Mouse (Mus musculus): ENCODE data around the gene Cypt3. TPM values are rescaled to one million over a fixed set of nuclear protein-coding genes. Genes with fewer than 3 reads are reported as not detected.

The Cypt3 gene
- not detected in 2 replicates for polyA plus RNA-seq (2014; fragmentation: Nextera tagmentation; extraction: Ambion mirVana)

GRCm38 (mm10) chrX:153558293-153558692, at the start of gene Cypt3:
Cypt3 (plus strand) TSS chrX:153558593.
- 72% methylated on average over 7 of the region's 7 CpGs for WGBS
- no peak within 1 kb of the TSS for H3K27ac ChIP-seq (ENCODE audit: low read length)
- no peaks in the 10 kb centered on the region for H3K9me3 ChIP-seq (ENCODE audit: control insufficient read depth, low read depth, low read length)
- no peak within 1 kb of the TSS for H3K4me3 ChIP-seq (ENCODE audit: low read depth, low read length)
- H3K9ac ChIP-seq (replicated peaks; ENCODE audit: low read depth, low read length): no peak within 1 kb of the TSS
- ATAC-seq (ENCODE audit: insufficient number of reproducible peaks, insufficient read depth, low FRiP score, low read depth): no peak
- H3K4me2 ChIP-seq (replicated peaks; ENCODE audit: low read depth, low read length): no peak within 1 kb of the TSS
- no peaks in the 10 kb centered on the region for H3K4me1 ChIP-seq (ENCODE audit: control insufficient read depth, insufficient read depth, low read length)
- H3K36me3 ChIP-seq (ENCODE audit: control insufficient read depth, insufficient read depth, low read length): no peaks in the 10 kb centered on the region
- no peaks in the 10 kb centered on the region for H3K27me3 ChIP-seq (ENCODE audit: control insufficient read depth, insufficient read depth, low read length)

- Histone ChIP-seq H3K27me3 (ENCODE audit: control insufficient read depth, insufficient read depth, low read length) (no peaks in the 10 kb centered on the region), H3K4me1 (ENCODE audit: control insufficient read depth, insufficient read depth, low read length) (no peaks in the 10 kb centered on the region), H3K9ac (replicated peaks; ENCODE audit: low read depth, low read length) (no peak overlapping the region), H3K4me3 (ENCODE audit: low read depth, low read length) (no peak overlapping the region), H3K4me2 (replicated peaks; ENCODE audit: low read depth, low read length) (no peak overlapping the region), H3K9me3 (ENCODE audit: control insufficient read depth, low read depth, low read length) (no peaks in the 10 kb centered on the region), H3K27ac (ENCODE audit: low read length) (no peak overlapping the region), H3K36me3 (ENCODE audit: control insufficient read depth, insufficient read depth, low read length) (no peaks in the 10 kb centered on the region)
- ATAC-seq (ENCODE audit: insufficient number of reproducible peaks, insufficient read depth, low FRiP score, low read depth): no peak
- WGBS: 82% methylated on average over 5 of the region's 5 CpGs
These were observed 42.9 kb upstream of the Cypt3 start for GRCm38 (mm10) chrX:153515491-153515890.

- WGBS: 21% methylated on average over 2 of the region's 2 CpGs
- no peaks in the 10 kb centered on the region for H3K36me3 ChIP-seq (ENCODE audit: control insufficient read depth, insufficient read depth, low read length)
- H3K27me3 ChIP-seq (ENCODE audit: control insufficient read depth, insufficient read depth, low read length): no peaks in the 10 kb centered on the region
These were observed 30.0 kb upstream of the Cypt3 start for GRCm38 (mm10) chrX:153528399-153528798.

GRCm38 (mm10) chrX:153556634-153557033, 1.8 kb upstream of the Cypt3 start:
- Histone ChIP-seq H3K4me1 (ENCODE audit: control insufficient read depth, insufficient read depth, low read length) (no peaks in the 10 kb centered on the region), H3K9ac (replicated peaks; ENCODE audit: low read depth, low read length) (no peak overlapping the region), H3K27me3 (ENCODE audit: control insufficient read depth, insufficient read depth, low read length) (no peaks in the 10 kb centered on the region), H3K4me3 (ENCODE audit: low read depth, low read length) (no peak overlapping the region), H3K9me3 (ENCODE audit: control insufficient read depth, low read depth, low read length) (no peaks in the 10 kb centered on the region), H3K36me3 (ENCODE audit: control insufficient read depth, insufficient read depth, low read length) (no peaks in the 10 kb centered on the region), H3K27ac (ENCODE audit: low read length) (no peak overlapping the region), H3K4me2 (replicated peaks; ENCODE audit: low read depth, low read length) (no peak overlapping the region)
- 78% methylated on average over 2 of the region's 2 CpGs for WGBS
- no peak for ATAC-seq (ENCODE audit: insufficient number of reproducible peaks, insufficient read depth, low FRiP score, low read depth)

More at GRCm38 (mm10) chrX:153528399-153528798, 30.0 kb upstream of the Cypt3 start:
- H3K9me3 ChIP-seq (ENCODE audit: control insufficient read depth, low read depth, low read length): no peaks in the 10 kb centered on the region
- H3K9ac ChIP-seq (replicated peaks; ENCODE audit: low read depth, low read length): no peak overlapping the region
- no peak overlapping the region for H3K4me3 ChIP-seq (ENCODE audit: low read depth, low read length)
- no peak overlapping the region for H3K4me2 ChIP-seq (replicated peaks; ENCODE audit: low read depth, low read length)
- no peaks in the 10 kb centered on the region for H3K4me1 ChIP-seq (ENCODE audit: control insufficient read depth, insufficient read depth, low read length)
- ATAC-seq (ENCODE audit: insufficient number of reproducible peaks, insufficient read depth, low FRiP score, low read depth): no peak
- H3K27ac ChIP-seq (ENCODE audit: low read length): no peak overlapping the region

DNA sequence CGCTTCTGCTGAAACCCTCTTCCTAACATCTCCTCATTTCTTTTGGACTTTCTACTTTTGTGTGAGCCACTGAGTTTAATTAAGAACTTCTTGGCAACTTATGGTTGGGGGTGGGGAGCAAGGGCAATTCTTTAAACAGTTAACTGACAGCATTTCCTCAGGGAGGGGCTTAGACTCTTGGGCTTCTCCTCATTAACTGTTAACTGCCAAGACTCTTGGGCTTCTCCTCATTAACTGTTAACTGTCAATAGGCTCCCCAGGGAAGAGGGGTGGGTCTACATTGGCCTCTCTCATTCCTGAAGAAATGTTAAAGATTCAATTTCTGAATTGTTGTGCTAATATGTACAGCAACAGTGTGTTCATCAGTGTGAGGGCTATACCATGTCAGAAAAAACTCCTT, 6.3 kb downstream of the Cypt3 start:
- WGBS: 63% methylated on average over 1 of the region's 1 CpGs
- H3K9ac ChIP-seq (replicated peaks; ENCODE audit: low read depth, low read length): no peak overlapping the region
- no peak overlapping the region for H3K4me3 ChIP-seq (ENCODE audit: low read depth, low read length)
- H3K27me3 ChIP-seq (ENCODE audit: control insufficient read depth, insufficient read depth, low read length): no peaks in the 10 kb centered on the region
- H3K4me2 ChIP-seq (replicated peaks; ENCODE audit: low read depth, low read length): no peak overlapping the region
- no peaks in the 10 kb centered on the region for H3K36me3 ChIP-seq (ENCODE audit: control insufficient read depth, insufficient read depth, low read length)
- H3K9me3 ChIP-seq (ENCODE audit: control insufficient read depth, low read depth, low read length): no peaks in the 10 kb centered on the region
- H3K27ac ChIP-seq (ENCODE audit: low read length): no peak overlapping the region
- H3K4me1 ChIP-seq (ENCODE audit: control insufficient read depth, insufficient read depth, low read length): no peaks in the 10 kb centered on the region
- ATAC-seq (ENCODE audit: insufficient number of reproducible peaks, insufficient read depth, low FRiP score, low read depth): no peak

DNA sequence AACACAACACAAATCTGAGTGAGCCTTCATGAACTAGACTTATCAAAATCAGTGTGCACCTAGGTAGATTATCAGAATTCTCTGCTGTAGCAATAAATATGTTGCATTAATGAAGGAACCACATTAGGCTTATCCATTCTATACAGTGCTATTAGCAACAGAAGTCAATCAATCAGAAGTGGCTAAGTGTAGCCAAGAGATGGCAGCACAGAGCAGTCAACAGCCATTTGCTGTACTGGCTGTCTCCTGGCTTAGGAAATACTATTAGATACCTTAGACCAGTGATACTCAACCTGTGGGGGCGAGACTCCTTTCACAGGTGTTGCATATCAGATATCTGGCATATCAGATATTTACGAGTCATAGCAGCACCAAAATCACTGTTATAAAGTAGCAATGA, 41.2 kb downstream of the Cypt3 start:
- ATAC-seq (ENCODE audit: insufficient number of reproducible peaks, insufficient read depth, low FRiP score, low read depth): no peak
- no peak overlapping the region for H3K4me2 ChIP-seq (replicated peaks; ENCODE audit: low read depth, low read length)

More for the DNA sequence above, 41.2 kb downstream of the Cypt3 start:
- Histone ChIP-seq H3K9me3 (ENCODE audit: control insufficient read depth, low read depth, low read length) (no peaks in the 10 kb centered on the region), H3K27ac (ENCODE audit: low read length) (no peak overlapping the region), H3K4me3 (ENCODE audit: low read depth, low read length) (no peak overlapping the region), H3K27me3 (ENCODE audit: control insufficient read depth, insufficient read depth, low read length) (no peaks in the 10 kb centered on the region), H3K4me1 (ENCODE audit: control insufficient read depth, insufficient read depth, low read length) (no peaks in the 10 kb centered on the region), H3K36me3 (ENCODE audit: control insufficient read depth, insufficient read depth, low read length) (no peaks in the 10 kb centered on the region), H3K9ac (replicated peaks; ENCODE audit: low read depth, low read length) (no peak overlapping the region)
- WGBS: 55% methylated on average over 2 of the region's 2 CpGs

Other genes with a start within 250 kb of the Cypt3 start
- 31.2 and 31.9 TPM in 2 replicates for gene Ubqln2, start 60.4 kb upstream of the Cypt3 start, polyA plus RNA-seq (2014; fragmentation: Nextera tagmentation; extraction: Ambion mirVana)
- 4.6 and 6.2 TPM in 2 replicates for gene Kctd12b, start 137.8 kb downstream of the Cypt3 start, polyA plus RNA-seq (2014; fragmentation: Nextera tagmentation; extraction: Ambion mirVana)
- 120 and 122 TPM in 2 replicates for gene Nbdy, start 165.0 kb downstream of the Cypt3 start, polyA plus RNA-seq (2014; fragmentation: Nextera tagmentation; extraction: Ambion mirVana)